Comparison of ENCODE assay signal across 15 mouse cellular contexts in the genomic region with DNA sequence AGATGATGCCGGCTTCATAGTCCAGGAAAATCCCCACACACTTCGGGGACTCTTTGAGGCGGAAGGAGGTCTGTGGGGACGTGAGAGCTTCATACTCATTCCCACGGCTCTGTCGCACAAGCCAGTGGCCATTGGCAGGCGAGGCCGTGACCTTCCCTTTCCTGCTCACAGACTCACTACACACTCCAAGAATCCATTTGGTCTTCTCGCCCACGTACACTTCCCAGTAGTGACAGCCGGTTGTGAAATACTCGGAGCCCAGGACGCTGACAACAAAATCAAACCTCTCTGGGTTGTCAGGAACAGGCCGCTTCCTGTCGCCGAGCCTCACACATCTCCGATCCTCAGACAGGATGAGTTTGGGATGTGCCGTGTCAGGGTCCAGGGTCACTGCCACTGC. TPM values are rescaled to one million over a fixed set of nuclear protein-coding genes. Genes with fewer than 3 reads are reported as not detected.
DNase-seq lines count a peak whose midpoint lies in the region; ATAC-seq lines count a peak whose summit lies in the region.
"Had no signal": no experiment of that assay in that cellular context is flagged by ENCODE, and none has a peak within 500 bp of the region (broad histone marks: within the 10 kb centered on the region; RNA-seq: fewer than 3 reads in every experiment).

No protein-coding gene starts in this region.

- no peaks in the 10 kb centered on the region for H3K36me3 ChIP-seq in kidney, embryonic 15.5 days
- H3K36me3 ChIP-seq in hindbrain, embryonic 13.5 days = no peaks in the 10 kb centered on the region
- H3K36me3 ChIP-seq: hindbrain, embryonic 15.5 days had no signal

- no peak overlapping the region for H3K9ac ChIP-seq in kidney, embryonic 15.5 days
- H3K9ac ChIP-seq in hindbrain, embryonic 13.5 days = no peak overlapping the region
- H3K9ac ChIP-seq: hindbrain, embryonic 15.5 days; liver, embryonic 14.5 days had no signal

- 37% methylated on average over 18 of the region's 18 CpGs for WGBS in kidney, embryonic 15.5 days
- 83% methylated on average over 18 of the region's 18 CpGs for WGBS in hindbrain, embryonic 13.5 days

- peak; percentile 33 to 75 for DNase-seq in adrenal gland, adult (ENCODE audit: inconsistent age in 2 of 2, low spot score in 1 of 2)
- DNase-seq in adrenal gland, postnatal 10 days = no peak
- DNase-seq in kidney, postnatal 10 days = peak; percentile 54
- peak; percentile 37 for DNase-seq in heart, adult 8-10 months (ENCODE audit: low spot score)
- DNase-seq in kidney, postnatal 4 days = peak; percentile 21 to 48
- no peak for DNase-seq in cerebellum, adult 11-12 months
- DNase-seq: cerebellum, adult 2 months had no signal

- no peak for ATAC-seq in kidney, embryonic 15.5 days (replicated peaks; ENCODE audit: low FRiP score)
- no peak for ATAC-seq in hindbrain, embryonic 13.5 days (ENCODE audit: low FRiP score)

- H3K4me1 ChIP-seq in kidney, embryonic 15.5 days = peaks cover 9% of the 10 kb centered on the region
- peaks cover 6% of the 10 kb centered on the region for H3K4me1 ChIP-seq in hindbrain, embryonic 13.5 days (replicated peaks)

- H3K4me2 ChIP-seq in kidney, embryonic 15.5 days = no peak overlapping the region
- H3K4me2 ChIP-seq in hindbrain, embryonic 13.5 days = no peak overlapping the region
- H3K4me2 ChIP-seq: hindbrain, embryonic 15.5 days had no signal

- H3K27ac ChIP-seq in kidney, embryonic 15.5 days = no peak overlapping the region
- H3K27ac ChIP-seq in hindbrain, embryonic 13.5 days = no peak overlapping the region
- H3K27ac ChIP-seq: hindbrain, embryonic 15.5 days; layer of hippocampus, adult 2 months; liver, embryonic 14.5 days; stomach, postnatal 0 days had no signal

- no peak overlapping the region for H3K4me3 ChIP-seq in kidney, embryonic 15.5 days (replicated peaks)
- no peak overlapping the region for H3K4me3 ChIP-seq in hindbrain, embryonic 13.5 days
- H3K4me3 ChIP-seq: erythroblast, embryonic 14.5 days; hindbrain, embryonic 15.5 days; layer of hippocampus, adult 2 months had no signal

- H3K27me3 ChIP-seq in kidney, embryonic 15.5 days = no peaks in the 10 kb centered on the region
- no peaks in the 10 kb centered on the region for H3K27me3 ChIP-seq in hindbrain, embryonic 13.5 days
- H3K27me3 ChIP-seq: hindbrain, embryonic 15.5 days had no signal

- no peaks in the 10 kb centered on the region for H3K9me3 ChIP-seq in kidney, embryonic 15.5 days (replicated peaks)
- H3K9me3 ChIP-seq in hindbrain, embryonic 13.5 days = no peaks in the 10 kb centered on the region
- H3K9me3 ChIP-seq: hindbrain, embryonic 15.5 days had no signal

RNA-seq across cellular contexts. Expression of a gene that starts 4.3 kb away (rescaled TPM):
- 10 to 100 TPM; 13.5 to 15.9 TPM for total RNA-seq in adrenal gland, postnatal 10 days (2021)
- polyA plus RNA-seq in kidney, embryonic 15.5 days (2015; fragmentation: Nextera tagmentation; extraction: Ambion mirVana) = 9.6 and 13.6 TPM in 2 replicates
- total RNA-seq in heart, adult 8-10 months (2022) = 10 to 100 TPM; 19.3 to 23.9 (median 22.6) TPM
- 7.4 and 7.6 TPM in 2 replicates for polyA plus RNA-seq in hindbrain, embryonic 13.5 days (2015; fragmentation: Nextera tagmentation; extraction: Ambion mirVana)

RNA-seq across cellular contexts. Expression of a gene that starts 11.5 kb away (rescaled TPM):
- 1 to 10 TPM; 4.9 to 7.5 TPM for total RNA-seq in adrenal gland, postnatal 10 days (2021)
- 2.9 and 6.3 TPM in 2 replicates for polyA plus RNA-seq in kidney, embryonic 15.5 days (2015; fragmentation: Nextera tagmentation; extraction: Ambion mirVana)
- under 1 TPM in 1 of 4 experiments, not detected in 3; 0.17 TPM for total RNA-seq in heart, adult 8-10 months (2022)
- polyA plus RNA-seq in hindbrain, embryonic 13.5 days (2015; fragmentation: Nextera tagmentation; extraction: Ambion mirVana) = 1.1 and 1.2 TPM in 2 replicates

RNA-seq across cellular contexts. Expression of a gene that starts 16.8 kb away (rescaled TPM):
- 10 to 100 TPM; 24.6 to 27.8 TPM for total RNA-seq in adrenal gland, postnatal 10 days (2021)
- 135 and 141 TPM in 2 replicates for polyA plus RNA-seq in kidney, embryonic 15.5 days (2015; fragmentation: Nextera tagmentation; extraction: Ambion mirVana)
- total RNA-seq in heart, adult 8-10 months (2022) = 10 to 100 TPM; 14.8 to 17.5 (median 15.8) TPM
- 244 and 245 TPM in 2 replicates for polyA plus RNA-seq in hindbrain, embryonic 13.5 days (2015; fragmentation: Nextera tagmentation; extraction: Ambion mirVana)

RNA-seq across cellular contexts. Expression of a gene that starts 39.7 kb away (rescaled TPM):
- total RNA-seq in adrenal gland, postnatal 10 days (2021) = under 1 TPM; 0.27 to 0.39 TPM
- 0.19 TPM in 1 of 2 replicates, not detected in the other for polyA plus RNA-seq in kidney, embryonic 15.5 days (2015; fragmentation: Nextera tagmentation; extraction: Ambion mirVana)
- total RNA-seq in heart, adult 8-10 months (2022) = not detected
- polyA plus RNA-seq in hindbrain, embryonic 13.5 days (2015; fragmentation: Nextera tagmentation; extraction: Ambion mirVana) = 0.39 and 0.43 TPM in 2 replicates
- total RNA-seq: gastrocnemius, postnatal 4 days had no signal
- polyA plus RNA-seq: erythroblast, embryonic 14.5 days; liver, embryonic 14.5 days had no signal

RNA-seq across cellular contexts. Expression of a gene that starts 54.2 kb away (rescaled TPM):
- 10 to 100 TPM; 24.9 to 25.6 TPM for total RNA-seq in adrenal gland, postnatal 10 days (2021)
- 35.4 and 35.6 TPM in 2 replicates for polyA plus RNA-seq in kidney, embryonic 15.5 days (2015; fragmentation: Nextera tagmentation; extraction: Ambion mirVana)
- total RNA-seq in heart, adult 8-10 months (2022) = 10 to 100 TPM; 15.8 to 26.5 (median 22.3) TPM
- 32.5 and 33.4 TPM in 2 replicates for polyA plus RNA-seq in hindbrain, embryonic 13.5 days (2015; fragmentation: Nextera tagmentation; extraction: Ambion mirVana)

Comparison
In these comparisons a context has a peak if more than half of its experiments do, and no peak if none do; other contexts are left out.
1. DNase-seq: peak in adrenal gland, adult (2 of 2), kidney, postnatal 10 days (single experiment), heart, adult 8-10 months (single experiment) and kidney, postnatal 4 days (2 of 2); none in adrenal gland, postnatal 10 days (single experiment) and cerebellum, adult 11-12 months (single experiment).
2. RNA of a gene that starts 11.5 kb away (total RNA-seq): 4.9 to 7.5 TPM in adrenal gland, postnatal 10 days; 0.17 TPM in heart, adult 8-10 months; every median in the first group is over 4 times any median in the second.